Mouse (Mus musculus) myocyte (in vitro differentiated cells): ENCODE measurements around the gene Stoml3.

Experiments used
- E2F4 ChIP-seq: IDR thresholded peaks from one replicate; pipeline ENCODE4 v1.6.1; 2011; ENCODE audit warnings: mild to moderate bottlenecking, control low read depth, moderate library complexity; ENCODE audit not compliant: insufficient read depth
- MAX ChIP-seq: IDR thresholded peaks from one replicate; pipeline ENCODE4 v1.6.1; 2011; ENCODE audit warnings: low read depth, mild to moderate bottlenecking, control low read depth
- MYOG ChIP-seq, 3 experiments: IDR thresholded peaks; one replicate each; pipeline ENCODE4 v1.6.1; 2011; ENCODE audit warnings: control low read depth in 2 of 3, low read depth in 2 of 3, mild to moderate bottlenecking in 2 of 3; ENCODE audit not compliant: insufficient read length in 2 of 3, control insufficient read depth in 1 of 3, insufficient read depth in 1 of 3
- POLR2A ChIP-seq: IDR thresholded peaks from one replicate; pipeline ENCODE4 v1.6.1; 2011; ENCODE audit warnings: low read depth, mild to moderate bottlenecking, control low read depth, moderate library complexity; ENCODE audit not compliant: insufficient read length
- TCF12 ChIP-seq: IDR thresholded peaks from one replicate; pipeline ENCODE4 v1.6.1; 2011; ENCODE audit warnings: mild to moderate bottlenecking, control low read depth; ENCODE audit not compliant: poor library complexity, insufficient read depth, severe bottlenecking
- USF1 ChIP-seq: IDR thresholded peaks from one replicate; pipeline ENCODE4 v1.6.1; 2011; ENCODE audit warnings: low read depth, mild to moderate bottlenecking, control low read depth, moderate library complexity

- TF ChIP-seq USF1 (no peak), TCF12 (no peak), MAX (no peak), POLR2A (no peak), MYOG (IDR thresholded peaks at IDR 0.05; ENCODE audit: control insufficient read depth in 1 of 3, insufficient read depth in 1 of 3, insufficient read length in 2 of 3, low read depth in 2 of 3) (no peak), E2F4 (no peak)
These were observed 16.4 kb upstream of the Stoml3 start for GRCm38 (mm10) chr3:53472061-53472460.
